In the genomic region with DNA sequence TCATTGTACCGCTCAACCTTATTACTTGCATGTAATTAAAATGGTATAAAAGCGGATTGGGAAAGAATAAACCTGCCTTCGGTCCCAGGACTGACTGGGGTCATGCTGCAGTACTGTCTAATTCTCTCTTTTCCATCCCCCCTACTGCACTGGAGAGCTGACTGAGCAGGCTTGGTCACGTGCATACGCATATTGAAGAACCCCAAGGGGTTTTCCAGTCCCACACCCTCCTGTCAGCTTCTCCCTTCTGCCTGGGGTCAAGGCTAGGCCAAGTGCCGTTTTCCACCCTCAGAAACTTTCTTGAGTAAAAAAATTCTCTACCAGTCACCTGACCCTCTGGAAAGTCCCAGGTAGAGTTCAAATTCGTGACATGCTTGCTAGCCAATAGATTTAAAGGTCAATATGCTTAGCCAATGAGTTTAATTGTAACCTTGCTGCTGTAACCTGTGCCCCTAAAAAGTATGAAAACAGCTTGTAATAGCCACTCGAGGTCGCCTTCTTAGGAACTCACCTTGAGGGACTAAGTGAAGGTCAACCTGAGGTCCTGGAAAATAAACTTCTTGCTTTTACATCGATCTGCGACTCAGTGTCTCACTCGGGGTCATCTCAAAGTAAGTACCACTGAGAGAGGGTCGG, we compare ENCODE assay signal across 31 mouse cellular contexts. TPM values are rescaled to one million over a fixed set of nuclear protein-coding genes. Genes with fewer than 3 reads are reported as not detected.
DNase-seq lines count a peak whose midpoint lies in the region; ATAC-seq and TF ChIP-seq lines count a peak whose summit lies in the region.
"Had no signal": no experiment of that assay in that cellular context is flagged by ENCODE, and none has a peak within 500 bp of the region (broad histone marks: within the 10 kb centered on the region; RNA-seq: fewer than 3 reads in every experiment).

No protein-coding gene starts in this region.

- no peak overlapping the region for H3K9ac ChIP-seq in kidney, embryonic 14.5 days (ENCODE audit: low read depth, low read length)
- peak overlapping the region; percentile 41; the same call in 1 of the 2 replicates for H3K9ac ChIP-seq in CH12.LX (ENCODE audit: insufficient read depth, low read depth)
- H3K9ac ChIP-seq: forebrain, postnatal 0 days; hindbrain, embryonic 13.5 days; limb, embryonic 12.5 days; liver, postnatal 0 days; stomach, embryonic 15.5 days had no signal

- peak; percentile 79 for TF ChIP-seq EP300 in CH12.LX (IDR thresholded peaks at IDR 0.05; ENCODE audit: low read length)

- in situ Hi-C loops in CH12.LX (cut with MboI; ENCODE audit: low pct_ligation_motif_present, low pct_unique_long_range_greater_than_20kb, low sequenced_read_pairs), result loop anchor here (5.0 kb wide), 1 partner anchor 174 kb away; no protein-coding TSS in a partner anchor

- no peaks in the 10 kb centered on the region for H3K27me3 ChIP-seq in kidney, adult 2 months (replicated peaks; ENCODE audit: control insufficient read depth, insufficient read depth, low read length)
- H3K27me3 ChIP-seq in kidney, embryonic 14.5 days (ENCODE audit: control insufficient read depth, insufficient read depth, low read length), result no peaks in the 10 kb centered on the region
- no peaks in the 10 kb centered on the region for H3K27me3 ChIP-seq in CH12.LX (replicated peaks)
- H3K27me3 ChIP-seq: stomach, embryonic 15.5 days had no signal

- H3K79me2 ChIP-seq in CH12.LX (replicated peaks; ENCODE audit: control insufficient read depth, extremely low read depth, insufficient read depth, poor library complexity, severe bottlenecking), result peaks cover 4% of the 10 kb centered on the region

- dilution Hi-C loops in CH12.LX (cut with MboI; ENCODE audit: extremely low pct_ligation_motif_present, extremely low pct_unique_long_range_greater_than_20kb, low sequenced_read_pairs), result no loop called here

- ATAC-seq in kidney, embryonic 14.5 days (ENCODE audit: low FRiP score, low TSS enrichment), result no peak
- ATAC-seq in activated CD4-positive, CD25-positive, alpha-beta regulatory T cell, adult 4 months, result peak; percentile 49
- ATAC-seq: forebrain, postnatal 0 days; liver, postnatal 0 days; lung, postnatal 0 days had no signal

- no peaks in the 10 kb centered on the region for H3K36me3 ChIP-seq in kidney, adult 2 months (ENCODE audit: control insufficient read depth, insufficient read depth, low read length)
- H3K36me3 ChIP-seq in kidney, embryonic 14.5 days (ENCODE audit: control insufficient read depth, insufficient read depth, low read length), result no peaks in the 10 kb centered on the region
- H3K36me3 ChIP-seq in CH12.LX (replicated peaks in 1 of 2; ENCODE audit: control insufficient read depth in 1 of 2, insufficient read depth in 1 of 2, low read length in 1 of 2), result peaks cover 9 to 35% of the 10 kb centered on the region in 2 experiments
- H3K36me3 ChIP-seq: hindbrain, embryonic 13.5 days; limb, embryonic 12.5 days; midbrain, embryonic 10.5 days; stomach, embryonic 15.5 days had no signal

- TF ChIP-seq CTCF in kidney, adult 2 months (conservative IDR thresholded peaks at IDR 0.05; ENCODE audit: insufficient read depth, insufficient read length, low read depth, low read length), result no peak
- TF ChIP-seq CTCF in CH12.LX (conservative IDR thresholded peaks at IDR 0.05 in 1 of 2, IDR thresholded peaks at IDR 0.05 in 1 of 2; ENCODE audit: low read depth in 2 of 2, low read length in 2 of 2), result no peak

- no peaks in the 10 kb centered on the region for H3K4me1 ChIP-seq in kidney, adult 2 months (ENCODE audit: control insufficient read depth, insufficient read depth, low read length)
- no peaks in the 10 kb centered on the region for H3K4me1 ChIP-seq in kidney, embryonic 14.5 days (ENCODE audit: control insufficient read depth, insufficient read depth, low read length)
- H3K4me1 ChIP-seq in CH12.LX (ENCODE audit: control insufficient read depth in 1 of 2, insufficient read depth in 2 of 2), result peaks cover 12 to 41% of the 10 kb centered on the region in 2 experiments
- H3K4me1 ChIP-seq: limb, embryonic 12.5 days; midbrain, embryonic 10.5 days; stomach, embryonic 15.5 days had no signal

- H3K4me3 ChIP-seq in kidney, adult 2 months (ENCODE audit: insufficient read depth, low read depth, low read length), result no peak overlapping the region
- H3K4me3 ChIP-seq in kidney, embryonic 14.5 days (ENCODE audit: low read length), result no peak overlapping the region
- peak overlapping the region; percentile 45 to 68 (median 66) for H3K4me3 ChIP-seq in CH12.LX (replicated peaks in 1 of 3; ENCODE audit: low read depth in 2 of 3, low read length in 2 of 3, poor library complexity in 1 of 3)
- H3K4me3 ChIP-seq: heart, adult 2 months; hindbrain, embryonic 13.5 days; limb, embryonic 12.5 days; midbrain, embryonic 10.5 days; stomach, embryonic 15.5 days had no signal

- no peak for TF ChIP-seq POLR2A in kidney, adult 2 months (IDR thresholded peaks at IDR 0.05; ENCODE audit: low read depth, low read length)
- TF ChIP-seq POLR2A in CH12.LX (IDR thresholded peaks at IDR 0.05; ENCODE audit: low read depth, low read length), result peak; percentile 44; the same call in 1 of the 2 replicates

- peak overlapping the region; percentile 30; the same call in 1 of the 2 replicates for H3K27ac ChIP-seq in kidney, adult 2 months (ENCODE audit: insufficient read depth, low read depth, low read length)
- H3K27ac ChIP-seq in kidney, embryonic 14.5 days (ENCODE audit: low read depth, low read length), result no peak overlapping the region
- H3K27ac ChIP-seq in CH12.LX (ENCODE audit: insufficient read depth, low read depth), result peak overlapping the region; percentile 42; the same call in 1 of the 2 replicates
- H3K27ac ChIP-seq: heart, adult 2 months; hindbrain, embryonic 13.5 days; limb, embryonic 12.5 days; midbrain, embryonic 10.5 days; stomach, embryonic 15.5 days had no signal

- WGBS in kidney, adult 2 months, result 73% methylated on average over 13 of the region's 13 CpGs
- WGBS in kidney, embryonic 14.5 days, result 73% methylated on average over 13 of the region's 13 CpGs

- DNase-seq in kidney, adult 2 months, result no peak
- DNase-seq in A20 (ENCODE audit: low read depth, low spot score), result peak; percentile 90
- DNase-seq in CH12.LX (ENCODE audit: extremely low read depth), result peak; percentile 97
- DNase-seq in ovary, adult 18-20 months (ENCODE audit: low spot score), result no peak
- DNase-seq in ovary, postnatal 36 days (ENCODE audit: low spot score), result no peak
- DNase-seq in testis, postnatal 10 days (ENCODE audit: low spot score), result no peak
- DNase-seq: adrenal gland, postnatal 36 days; cerebellum, adult 11 months; cerebellum, adult 9-11 months; forebrain, postnatal 0 days; gastrocnemius, postnatal 25 days; heart, adult 2 months; heart, postnatal 36 days; liver, postnatal 0 days; right cerebral cortex, postnatal 14 days; spleen, adult 18-20 months; thymus, adult 18-20 months; thymus, postnatal 36 days had no signal

- H3K4me2 ChIP-seq in kidney, embryonic 14.5 days (replicated peaks; ENCODE audit: low read depth, low read length), result no peak overlapping the region
- H3K4me2 ChIP-seq in CH12.LX (ENCODE audit: insufficient read depth, low read depth, poor library complexity, severe bottlenecking), result peak overlapping the region; percentile 73
- H3K4me2 ChIP-seq: hindbrain, embryonic 13.5 days; limb, embryonic 12.5 days; liver, embryonic 11.5 days; stomach, embryonic 15.5 days had no signal

- no peaks in the 10 kb centered on the region for H3K9me3 ChIP-seq in kidney, embryonic 14.5 days (ENCODE audit: control insufficient read depth, low read length)
- H3K9me3 ChIP-seq in CH12.LX (replicated peaks; ENCODE audit: low read length), result peaks cover 33% of the 10 kb centered on the region
- H3K9me3 ChIP-seq: hindbrain, embryonic 13.5 days; limb, embryonic 12.5 days; midbrain, embryonic 10.5 days; stomach, embryonic 15.5 days had no signal

- no peak for TF ChIP-seq RAD21 in CH12.LX (IDR thresholded peaks at IDR 0.05; ENCODE audit: low read depth, low read length)

TF ChIP-seq in CH12.LX, 34 proteins besides CTCF, POLR2A, EP300 and RAD21 (continues in another document):
- peak; percentile 51; the same call in 1 of the 2 replicates for TF ChIP-seq MAFK (IDR thresholded peaks at IDR 0.05; ENCODE audit: insufficient replicate concordance, low read length)
- TF ChIP-seq USF2 (conservative IDR thresholded peaks at IDR 0.05; ENCODE audit: low read depth, low read length), result peak; percentile 80
- no peak for TF ChIP-seq ZKSCAN1 (IDR thresholded peaks at IDR 0.05; ENCODE audit: borderline replicate concordance, low read depth, low read length)
- no peak for TF ChIP-seq POLR2AphosphoS2 (IDR thresholded peaks at IDR 0.05; ENCODE audit: low read depth, low read length)
- no peak for TF ChIP-seq PAX5 (IDR thresholded peaks at IDR 0.05; ENCODE audit: low read length)

RNA-seq across cellular contexts. Expression of a gene that starts 7.0 kb away (rescaled TPM):
- polyA plus RNA-seq in kidney, adult 2 months (2012; rRNA removed), result 2.0 and 2.2 TPM in 2 replicates
- 0.27 and 0.97 TPM in 2 replicates for polyA plus RNA-seq in kidney, embryonic 14.5 days (2014; fragmentation: Nextera tagmentation; extraction: Ambion mirVana)
- total RNA-seq in CH12.LX (2012; rRNA removed) (1.1 and 1.4 TPM in 2 replicates), CH12.LX (2014; rRNA removed) (2.8 and 2.9 TPM in 2 replicates)
- 6.4 and 7.1 TPM in 2 replicates for polyA plus RNA-seq in CH12.LX (2012; ENCODE audit: insufficient read length, low read depth)
- under 1 TPM; 0.44 to 0.64 TPM for polyA plus RNA-seq in activated CD4-positive, CD25-positive, alpha-beta regulatory T cell, adult 4 months (2017; shearing (Covaris generic))
- total RNA-seq: neutrophil, adult 5-6 weeks had no signal

RNA-seq across cellular contexts. Expression of a gene that starts 21.6 kb away (rescaled TPM):
- 96.7 and 122 TPM in 2 replicates for polyA plus RNA-seq in kidney, adult 2 months (2012; rRNA removed)
- polyA plus RNA-seq in kidney, embryonic 14.5 days (2014; fragmentation: Nextera tagmentation; extraction: Ambion mirVana), result 96.4 and 99.1 TPM in 2 replicates
- total RNA-seq in CH12.LX (2012; rRNA removed), result 48.0 and 50.1 TPM in 2 replicates
- total RNA-seq in CH12.LX (2014; rRNA removed), result 33.0 and 38.0 TPM in 2 replicates
- polyA plus RNA-seq in CH12.LX (2012; ENCODE audit: insufficient read length, low read depth), result 23.3 and 29.4 TPM in 2 replicates
- 1 to 10 TPM; 5.5 to 7.3 TPM for polyA plus RNA-seq in activated CD4-positive, CD25-positive, alpha-beta regulatory T cell, adult 4 months (2017; shearing (Covaris generic))

RNA-seq across cellular contexts. Expression of a gene that starts 21.6 kb away (rescaled TPM):
- 10.9 and 28.9 TPM in 2 replicates for polyA plus RNA-seq in kidney, adult 2 months (2012; rRNA removed)
- 117 and 123 TPM in 2 replicates for polyA plus RNA-seq in kidney, embryonic 14.5 days (2014; fragmentation: Nextera tagmentation; extraction: Ambion mirVana)
- total RNA-seq in CH12.LX (2012; rRNA removed) (85.9 and 102 TPM in 2 replicates), CH12.LX (2014; rRNA removed) (34.9 and 39.1 TPM in 2 replicates)
- polyA plus RNA-seq in CH12.LX (2012; ENCODE audit: insufficient read length, low read depth), result 178 and 250 TPM in 2 replicates
- polyA plus RNA-seq in activated CD4-positive, CD25-positive, alpha-beta regulatory T cell, adult 4 months (2017; shearing (Covaris generic)), result 10 to 100 TPM; 32.3 to 38.7 TPM

RNA-seq across cellular contexts. Expression of a gene that starts 48.1 kb away (rescaled TPM):
- polyA plus RNA-seq in kidney, adult 2 months (2012; rRNA removed), result 0.11 and 0.14 TPM in 2 replicates
- polyA plus RNA-seq in kidney, embryonic 14.5 days (2014; fragmentation: Nextera tagmentation; extraction: Ambion mirVana), result 0.10 TPM in 1 of 2 replicates, not detected in the other
- total RNA-seq in CH12.LX (2012; rRNA removed) (0.04 TPM in 1 of 2 replicates, not detected in the other), CH12.LX (2014; rRNA removed) (0.05 and 0.09 TPM in 2 replicates)
- 0.07 and 0.10 TPM in 2 replicates for polyA plus RNA-seq in CH12.LX (2012; ENCODE audit: insufficient read length, low read depth)
- polyA plus RNA-seq in activated CD4-positive, CD25-positive, alpha-beta regulatory T cell, adult 4 months (2017; shearing (Covaris generic)), result not detected
- total RNA-seq: adrenal gland, postnatal 36 days; gastrocnemius, postnatal 25 days; heart, adult 2 months; heart, postnatal 36 days; MEL; neutrophil, adult 5-6 weeks had no signal
- polyA plus RNA-seq: embryonic facial prominence, embryonic 11.5 days; forebrain, embryonic 11.5 days; heart, embryonic 14.5 days; lung, postnatal 0 days had no signal

Comparison
In these comparisons a context has a peak if more than half of its experiments do, and no peak if none do; other contexts are left out.
1. DNase-seq: peak in A20 (single experiment) and CH12.LX (single experiment); none in kidney, adult 2 months (single experiment), ovary, adult 18-20 months (single experiment), ovary, postnatal 36 days (single experiment) and testis, postnatal 10 days (single experiment).
2. H3K4me3 ChIP-seq: peak in CH12.LX (3 of 3); none in kidney, adult 2 months (single experiment) and kidney, embryonic 14.5 days (single experiment).